Mouse (Mus musculus) embryonic fibroblast, embryonic 13.5 days (primary cell): ENCODE results near the gene 1700037H04Rik. TPM values are rescaled to one million over a fixed set of nuclear protein-coding genes. Genes with fewer than 3 reads are reported as not detected.
"Not testable (repeated sequence)": the region's sequence is repeated elsewhere in the genome, so short reads cannot be mapped to it uniquely, and the experiment has no call there.

Experiments
- H3K27ac ChIP-seq: 2 replicates; pipeline ENCODE4 v1.5.1; 2012; ENCODE audit warnings: low read length, control low read depth, inconsistent platforms; ENCODE audit not compliant: insufficient read depth
- H3K4me1 ChIP-seq: 2 replicates; pipeline ENCODE4 v1.6.1; 2011; ENCODE audit warnings: low read length; ENCODE audit not compliant: control insufficient read depth, insufficient read depth
- H3K4me3 ChIP-seq: 2 replicates; pipeline ENCODE4 v1.5.1; 2011; ENCODE audit warnings: mild to moderate bottlenecking, control low read depth, low read length; ENCODE audit not compliant: insufficient read depth
- CTCF ChIP-seq: IDR thresholded peaks from 2 replicates; pipeline ENCODE4 v1.5.1; 2011; ENCODE audit warnings: mild to moderate bottlenecking, control low read depth, low read length, moderate library complexity, borderline replicate concordance; ENCODE audit not compliant: insufficient read depth
- POLR2A ChIP-seq: IDR thresholded peaks from 2 replicates; pipeline ENCODE4 v1.6.1; 2011; ENCODE audit warnings: low read depth, mild to moderate bottlenecking, control low read depth, low read length, moderate library complexity
- polyA plus RNA-seq: library from polyadenylated mRNA; stranded (reverse); fragments of >200 nt; gene quantifications from 2 replicates; pipeline ENCODE4 v1.2.4, GENCODE M21; 2011; ENCODE audit warnings: low read depth; ENCODE audit not compliant: missing spikeins, insufficient read length

The 1700037H04Rik gene
- polyA plus RNA-seq, 1 experiment = 29.0 TPM

GRCm38 (mm10) chr2:131118968-131119574, 40.8 kb downstream of the 1700037H04Rik start:
- Histone ChIP-seq H3K4me3 (no peak overlapping the region), H3K4me1 (no peaks in the 10 kb centered on the region), H3K27ac (no peak overlapping the region)
- TF ChIP-seq POLR2A = no peak
- TF ChIP-seq CTCF = no peak

GRCm38 (mm10) chr2:131105989-131106388, 53.9 kb downstream of the 1700037H04Rik start:
- H3K4me1 ChIP-seq = no peaks in the 10 kb centered on the region
- no peak overlapping the region for H3K4me3 ChIP-seq
- H3K27ac ChIP-seq = no peak overlapping the region
- TF ChIP-seq CTCF = no peak
- TF ChIP-seq POLR2A = no peak

GRCm38 (mm10) chr2:131105061-131105460, 54.8 kb downstream of the 1700037H04Rik start:
- not testable (repeated sequence) for H3K4me1 ChIP-seq, H3K4me3 ChIP-seq, H3K27ac ChIP-seq

GRCm38 (mm10) chr2:131104021-131104420, 55.9 kb downstream of the 1700037H04Rik start:
- Histone ChIP-seq H3K27ac (no peak overlapping the region), H3K4me3 (no peak overlapping the region), H3K4me1 (no peaks in the 10 kb centered on the region)
- TF ChIP-seq POLR2A (no peak), CTCF (no peak)

GRCm38 (mm10) chr2:131101530-131101929, 58.4 kb downstream of the 1700037H04Rik start:
- H3K4me3 ChIP-seq = no peak overlapping the region
- peaks cover 4% of the 10 kb centered on the region for H3K4me1 ChIP-seq
- no peak overlapping the region for H3K27ac ChIP-seq
- TF ChIP-seq POLR2A (no peak), CTCF (no peak)

- Histone ChIP-seq H3K4me1 (peaks cover 10% of the 10 kb centered on the region), H3K4me3 (no peak overlapping the region), H3K27ac (peak overlapping the region; percentile 99; the same call in 1 of the 2 replicates)
- TF ChIP-seq CTCF = no peak
- no peak; the same call in 1 of the 2 replicates for TF ChIP-seq POLR2A
These were observed 62.8 kb downstream of the 1700037H04Rik start for GRCm38 (mm10) chr2:131097087-131097486.

Other genes starting within 250 kb of the 1700037H04Rik start
- gene Gfra4, start 117.0 kb downstream of the 1700037H04Rik start, polyA plus RNA-seq = 3.8 and 9.4 TPM in 2 replicates
- gene Adam33, start 96.3 kb downstream of the 1700037H04Rik start, polyA plus RNA-seq = 15.6 and 23.3 TPM in 2 replicates
- gene Siglec1, start 73.3 kb downstream of the 1700037H04Rik start, polyA plus RNA-seq = 0.12 and 0.70 TPM in 2 replicates
- 7.3 and 8.6 TPM in 2 replicates for gene Hspa12b, start 32.8 kb downstream of the 1700037H04Rik start, polyA plus RNA-seq
- gene Gm11037, start 26.6 kb downstream of the 1700037H04Rik start, polyA plus RNA-seq = not detected in 2 replicates
- gene Cenpb, start 20.0 kb upstream of the 1700037H04Rik start, polyA plus RNA-seq = 52.2 and 55.0 TPM in 2 replicates
- gene Cdc25b, start 26.9 kb upstream of the 1700037H04Rik start, polyA plus RNA-seq = 19.4 and 33.1 TPM in 2 replicates
- 4.4 and 10.8 TPM in 2 replicates for gene Spef1, start 27.2 kb upstream of the 1700037H04Rik start, polyA plus RNA-seq
- gene Ap5s1, start 47.0 kb upstream of the 1700037H04Rik start, polyA plus RNA-seq = 13.0 and 13.8 TPM in 2 replicates
- gene Mavs, start 74.0 kb upstream of the 1700037H04Rik start, polyA plus RNA-seq = 23.1 and 24.8 TPM in 2 replicates
- gene Pank2, start 102.4 kb upstream of the 1700037H04Rik start, polyA plus RNA-seq = 65.3 and 65.4 TPM in 2 replicates
- gene Rnf24, start 192.8 kb upstream of the 1700037H04Rik start, polyA plus RNA-seq = 21.6 and 25.9 TPM in 2 replicates